Mouse (Mus musculus): ENCODE data around the gene Fos.

The Fos gene

GRCm38 (mm10) chr12:85456966-85457505, 16.7 kb upstream of the Fos start:
- in situ Hi-C loops (cut with MboI; ENCODE audit: low pct_unique_long_range_greater_than_20kb in 1 of 2, low sequenced_read_pairs in 2 of 2, unreplicated experiment in 1 of 2): no loop called here

GRCm38 (mm10) chr12:85459820-85460219, 13.9 kb upstream of the Fos start:
- in situ Hi-C loops (cut with MboI; ENCODE audit: low pct_unique_long_range_greater_than_20kb in 1 of 2, low sequenced_read_pairs in 2 of 2, unreplicated experiment in 1 of 2): no loop called here

- in situ Hi-C loops (cut with MboI; ENCODE audit: low pct_unique_long_range_greater_than_20kb in 1 of 2, low sequenced_read_pairs in 2 of 2, unreplicated experiment in 1 of 2): no loop called here
Measured at GRCm38 (mm10) chr12:85461913-85462663, 11.6 kb upstream of the Fos start.

GRCm38 (mm10) chr12:85462802-85463201, 10.9 kb upstream of the Fos start:
- in situ Hi-C loops (cut with MboI; ENCODE audit: low pct_unique_long_range_greater_than_20kb in 1 of 2, low sequenced_read_pairs in 2 of 2, unreplicated experiment in 1 of 2): no loop called here

GRCm38 (mm10) chr12:85464431-85464830, 9.3 kb upstream of the Fos start:
- in situ Hi-C loops (cut with MboI; ENCODE audit: low pct_unique_long_range_greater_than_20kb in 1 of 2, low sequenced_read_pairs in 2 of 2, unreplicated experiment in 1 of 2): no loop called here

GRCm38 (mm10) chr12:85464902-85465301, 8.8 kb upstream of the Fos start:
- in situ Hi-C loops (cut with MboI; ENCODE audit: low pct_unique_long_range_greater_than_20kb in 1 of 2, low sequenced_read_pairs in 2 of 2, unreplicated experiment in 1 of 2): no loop called here

- in situ Hi-C loops (cut with MboI; ENCODE audit: low pct_unique_long_range_greater_than_20kb in 1 of 2, low sequenced_read_pairs in 2 of 2, unreplicated experiment in 1 of 2): no loop called here
Measured at GRCm38 (mm10) chr12:85467854-85468253, 5.8 kb upstream of the Fos start.

- in situ Hi-C loops (cut with MboI; ENCODE audit: low pct_unique_long_range_greater_than_20kb in 1 of 2, low sequenced_read_pairs in 2 of 2, unreplicated experiment in 1 of 2): no loop called here
Measured at GRCm38 (mm10) chr12:85468666-85469065, 5.0 kb upstream of the Fos start.

GRCm38 (mm10) chr12:85471920-85472655, 1.6 kb upstream of the Fos start:
- in situ Hi-C loops (cut with MboI; ENCODE audit: low pct_unique_long_range_greater_than_20kb in 1 of 2, low sequenced_read_pairs in 2 of 2, unreplicated experiment in 1 of 2): loop anchor here in 1 of 2 experiments (10.0 kb wide), 1 partner anchor 297 kb away; the partner anchor contains the start of gene Pgf

- in situ Hi-C loops (cut with MboI; ENCODE audit: low pct_unique_long_range_greater_than_20kb in 1 of 2, low sequenced_read_pairs in 2 of 2, unreplicated experiment in 1 of 2): loop anchor here in 1 of 2 experiments (10.0 kb wide), 1 partner anchor 298 kb away; the partner anchor contains the start of gene Pgf
Measured at GRCm38 (mm10) chr12:85472656-85473410, 857 bp upstream of the Fos start.

GRCm38 (mm10) chr12:85474298-85475231, 875 bp downstream of the Fos start:
- in situ Hi-C loops (cut with MboI; ENCODE audit: low pct_unique_long_range_greater_than_20kb in 1 of 2, low sequenced_read_pairs in 2 of 2, unreplicated experiment in 1 of 2): loop anchor here in 1 of 2 experiments (10.0 kb wide), 1 partner anchor 300 kb away; the partner anchor contains the start of gene Pgf

- in situ Hi-C loops (cut with MboI; ENCODE audit: low pct_unique_long_range_greater_than_20kb in 1 of 2, low sequenced_read_pairs in 2 of 2, unreplicated experiment in 1 of 2): loop anchor here in 1 of 2 experiments (10.0 kb wide), 1 partner anchor 301 kb away; the partner anchor contains the start of gene Pgf
Measured at GRCm38 (mm10) chr12:85475232-85475919, 1.7 kb downstream of the Fos start.

- in situ Hi-C loops (cut with MboI; ENCODE audit: low pct_unique_long_range_greater_than_20kb in 1 of 2, low sequenced_read_pairs in 2 of 2, unreplicated experiment in 1 of 2): loop anchor here in 1 of 2 experiments (10.0 kb wide), 1 partner anchor 301 kb away; the partner anchor contains the start of gene Pgf
Measured at GRCm38 (mm10) chr12:85475920-85476828, 2.5 kb downstream of the Fos start.

GRCm38 (mm10) chr12:85477219-85477618, 3.5 kb downstream of the Fos start:
- in situ Hi-C loops (cut with MboI; ENCODE audit: low pct_unique_long_range_greater_than_20kb in 1 of 2, low sequenced_read_pairs in 2 of 2, unreplicated experiment in 1 of 2): loop anchor here in 1 of 2 experiments (10.0 kb wide), 1 partner anchor 302 kb away; the partner anchor contains the start of gene Pgf

GRCm38 (mm10) chr12:85477804-85478203, 4.1 kb downstream of the Fos start:
- in situ Hi-C loops (cut with MboI; ENCODE audit: low pct_unique_long_range_greater_than_20kb in 1 of 2, low sequenced_read_pairs in 2 of 2, unreplicated experiment in 1 of 2): loop anchor here in 1 of 2 experiments (10.0 kb wide), 1 partner anchor 303 kb away; the partner anchor contains the start of gene Pgf

GRCm38 (mm10) chr12:85478696-85479095, 5.0 kb downstream of the Fos start:
- in situ Hi-C loops (cut with MboI; ENCODE audit: low pct_unique_long_range_greater_than_20kb in 1 of 2, low sequenced_read_pairs in 2 of 2, unreplicated experiment in 1 of 2): loop anchor here in 1 of 2 experiments (10.0 kb wide), 1 partner anchor 304 kb away; the partner anchor contains the start of gene Pgf

All from mouse embryonic stem cell (cell line).